Mouse (Mus musculus): ENCODE measurements around the gene Gja5. TPM values are rescaled to one million over a fixed set of nuclear protein-coding genes. Genes with fewer than 3 reads are reported as not detected.

Gene Gja5
- polyA plus RNA-seq (2012; fragmentation: generic; extraction: Trizol) = 14.7 TPM

DNA sequence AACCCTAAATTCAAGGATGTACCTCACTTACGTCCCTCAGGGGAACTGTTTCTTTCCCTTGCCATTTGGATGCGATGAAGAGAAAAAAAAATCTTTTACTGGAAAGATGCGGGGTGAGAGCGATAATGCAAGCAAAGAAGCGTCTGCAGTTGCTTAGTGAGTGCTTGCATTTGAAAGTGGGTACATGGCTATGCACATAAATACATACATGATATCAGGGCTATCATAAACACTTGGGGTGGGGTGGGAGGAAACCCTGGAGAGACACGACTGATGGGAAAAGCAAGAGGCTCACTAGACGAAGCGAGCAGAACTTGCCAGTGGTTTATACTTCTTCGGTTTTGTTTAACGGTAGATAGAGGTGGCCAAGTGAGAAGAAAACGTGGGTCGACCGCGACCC, at the start of gene Gja5:
TSS of gene Gja5 (plus strand) at position 301 of the 400 bp plus-strand sequence.
- H3K79me2 ChIP-seq (ENCODE audit: control insufficient read depth, insufficient read depth) = peaks cover 2% of the 10 kb centered on the region
- TF ChIP-seq POLR2A (IDR thresholded peaks at IDR 0.05; ENCODE audit: insufficient read length, low read depth) (no peak), MYOG (IDR thresholded peaks at IDR 0.05; ENCODE audit: control insufficient read depth in 1 of 3, insufficient read depth in 1 of 3, insufficient read length in 2 of 3, low read depth in 2 of 3) (no peak), MAX (IDR thresholded peaks at IDR 0.05; ENCODE audit: low read depth) (no peak), TCF12 (IDR thresholded peaks at IDR 0.05; ENCODE audit: insufficient read depth, poor library complexity, severe bottlenecking) (no peak), CEBPB (IDR thresholded peaks at IDR 0.05; ENCODE audit: insufficient read depth, poor library complexity, severe bottlenecking) (no peak), E2F4 (IDR thresholded peaks at IDR 0.05; ENCODE audit: insufficient read depth) (no peak), SRF (IDR thresholded peaks at IDR 0.05; ENCODE audit: control insufficient read depth, insufficient read length, low read depth) (no peak), USF1 (IDR thresholded peaks at IDR 0.05; ENCODE audit: low read depth) (no peak)
- H3K27me3 ChIP-seq (ENCODE audit: control insufficient read depth, insufficient read depth, insufficient read length) = peaks cover 7% of the 10 kb centered on the region
- no peaks in the 10 kb centered on the region for H3K36me3 ChIP-seq (ENCODE audit: control insufficient read depth, insufficient read depth)
- H3ac ChIP-seq (ENCODE audit: control insufficient read depth, insufficient read length) = peak within 1 kb of the TSS; percentile 3
- peak within 1 kb of the TSS; percentile 98 for H3K4me2 ChIP-seq (ENCODE audit: low read depth)
- peak within 1 kb of the TSS; percentile 87 for H3K4me3 ChIP-seq

DNA sequence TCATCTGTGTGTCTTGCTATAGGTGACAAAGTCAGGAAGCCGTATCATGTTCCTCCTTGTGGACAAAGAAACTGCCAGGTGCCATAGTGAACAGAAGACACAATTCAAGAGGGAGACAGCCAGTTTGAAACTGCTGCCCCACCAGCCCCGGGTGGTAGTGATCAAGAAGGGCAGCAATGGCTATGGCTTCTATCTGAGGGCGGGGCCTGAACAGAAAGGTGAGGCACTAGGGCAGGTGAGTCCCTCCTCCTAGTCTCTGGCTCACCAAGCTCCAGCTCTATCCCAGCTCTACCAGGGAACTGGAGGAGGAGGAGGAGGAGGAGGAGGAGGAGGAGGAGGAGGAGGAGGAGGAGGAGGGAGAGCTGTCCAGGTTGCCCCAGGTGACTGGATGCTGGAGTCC, 48.7 kb upstream of the Gja5 start:
- Histone ChIP-seq H3ac (ENCODE audit: control insufficient read depth, insufficient read length) (no peak overlapping the region), H3K36me3 (ENCODE audit: control insufficient read depth, insufficient read depth) (no peaks in the 10 kb centered on the region), H3K27me3 (ENCODE audit: control insufficient read depth, insufficient read depth, insufficient read length) (no peaks in the 10 kb centered on the region), H3K79me2 (ENCODE audit: control insufficient read depth, insufficient read depth) (no peaks in the 10 kb centered on the region), H3K4me3 (no peak overlapping the region), H3K4me2 (ENCODE audit: low read depth) (no peak overlapping the region)
- no peak for TF ChIP-seq TCF12 (IDR thresholded peaks at IDR 0.05; ENCODE audit: insufficient read depth, poor library complexity, severe bottlenecking)
- no peak for TF ChIP-seq CEBPB (IDR thresholded peaks at IDR 0.05; ENCODE audit: insufficient read depth, poor library complexity, severe bottlenecking)
- no peak for TF ChIP-seq REST (IDR thresholded peaks at IDR 0.05; ENCODE audit: insufficient read depth, insufficient read length)
- no peak for TF ChIP-seq POLR2AphosphoS2 (IDR thresholded peaks at IDR 0.05; ENCODE audit: insufficient read length, low read depth)
- TF ChIP-seq USF1 (IDR thresholded peaks at IDR 0.05; ENCODE audit: low read depth) = no peak
- TF ChIP-seq E2F4 (IDR thresholded peaks at IDR 0.05; ENCODE audit: insufficient read depth) = no peak

DNA sequence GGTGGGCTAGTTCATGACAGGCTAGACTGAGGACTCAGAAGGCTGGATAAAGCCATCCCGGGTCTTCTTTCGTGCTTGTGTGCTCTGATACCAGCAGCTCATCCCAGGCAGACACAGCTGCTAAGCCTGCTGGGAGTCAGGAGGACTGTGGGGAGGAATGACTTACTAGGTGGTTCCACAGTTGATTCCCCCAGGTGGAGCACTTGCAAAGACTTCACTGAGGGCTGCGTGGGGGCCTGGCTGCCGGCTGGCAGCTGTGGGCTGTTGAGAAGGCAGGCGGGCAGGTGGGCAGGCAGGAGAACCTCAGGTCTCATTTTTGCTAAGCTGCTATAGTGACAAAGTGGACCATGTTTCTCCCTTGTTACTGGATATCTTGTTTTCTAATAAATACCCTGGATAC, 44.0 kb upstream of the Gja5 start:
- no peaks in the 10 kb centered on the region for H3K79me2 ChIP-seq (ENCODE audit: control insufficient read depth, insufficient read depth)
- H3K36me3 ChIP-seq (ENCODE audit: control insufficient read depth, insufficient read depth) = no peaks in the 10 kb centered on the region
- TF ChIP-seq TCF12 (IDR thresholded peaks at IDR 0.05; ENCODE audit: insufficient read depth, poor library complexity, severe bottlenecking) (no peak), MAX (IDR thresholded peaks at IDR 0.05; ENCODE audit: low read depth) (no peak), USF1 (IDR thresholded peaks at IDR 0.05; ENCODE audit: low read depth) (no peak), MYOG (IDR thresholded peaks at IDR 0.05; ENCODE audit: control insufficient read depth in 1 of 3, insufficient read depth in 1 of 3, insufficient read length in 2 of 3, low read depth in 2 of 3) (peak in 1 of 3 experiments; percentile 15), POLR2A (IDR thresholded peaks at IDR 0.05; ENCODE audit: insufficient read length, low read depth) (no peak)
- no peak overlapping the region for H3K4me2 ChIP-seq (ENCODE audit: low read depth)
- no peak overlapping the region for H3ac ChIP-seq (ENCODE audit: control insufficient read depth, insufficient read length)
- no peaks in the 10 kb centered on the region for H3K27me3 ChIP-seq (ENCODE audit: control insufficient read depth, insufficient read depth, insufficient read length)
- H3K4me3 ChIP-seq = no peak overlapping the region

DNA sequence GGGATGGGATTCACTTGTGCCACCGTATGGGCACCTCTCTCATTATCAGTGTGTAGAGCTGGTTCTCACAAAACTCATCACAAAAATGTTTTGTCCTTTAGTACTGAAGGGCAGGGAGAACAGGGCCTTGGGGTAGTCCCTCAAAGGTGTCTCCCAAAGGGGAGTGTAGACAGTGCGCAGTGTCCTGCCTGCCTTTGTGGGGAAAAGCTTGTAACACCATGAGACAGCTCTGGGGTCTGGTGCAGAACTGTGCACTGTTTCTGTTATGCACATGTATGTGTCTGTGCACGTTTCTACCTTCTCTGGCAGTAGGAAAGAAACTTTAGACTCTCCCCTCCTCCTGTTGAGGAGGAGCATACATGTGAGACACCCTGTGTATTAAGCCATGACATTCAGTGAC, 36.6 kb upstream of the Gja5 start:
- peaks cover 12% of the 10 kb centered on the region for H3K36me3 ChIP-seq (ENCODE audit: control insufficient read depth, insufficient read depth)
- no peak overlapping the region for H3K4me3 ChIP-seq
- no peak overlapping the region for H3K4me2 ChIP-seq (ENCODE audit: low read depth)
- no peaks in the 10 kb centered on the region for H3K79me2 ChIP-seq (ENCODE audit: control insufficient read depth, insufficient read depth)
- no peaks in the 10 kb centered on the region for H3K27me3 ChIP-seq (ENCODE audit: control insufficient read depth, insufficient read depth, insufficient read length)
- no peak overlapping the region for H3ac ChIP-seq (ENCODE audit: control insufficient read depth, insufficient read length)
- no peak for TF ChIP-seq REST (IDR thresholded peaks at IDR 0.05; ENCODE audit: insufficient read depth, insufficient read length)

DNA sequence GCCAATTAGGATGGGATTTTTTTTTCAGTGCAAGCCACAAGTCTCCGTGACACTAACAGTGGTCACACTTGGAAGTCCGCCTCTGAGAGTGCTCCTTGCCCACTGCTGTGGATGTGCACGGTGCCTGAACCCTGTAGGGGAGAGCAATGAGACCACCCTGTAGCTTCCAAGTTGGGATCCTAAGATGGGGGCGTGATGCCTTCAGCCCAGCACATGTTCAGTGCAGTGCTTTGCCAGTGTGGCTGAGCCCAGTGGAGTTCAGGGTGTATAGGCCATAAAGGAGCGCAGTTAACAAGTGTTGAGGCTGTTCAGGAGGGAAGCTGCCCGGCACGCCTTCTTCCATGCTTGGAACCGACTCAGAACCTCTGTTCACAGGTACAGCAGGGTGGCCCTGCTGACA, 35.9 kb upstream of the Gja5 start:
- Histone ChIP-seq H3K4me3 (no peak overlapping the region), H3ac (ENCODE audit: control insufficient read depth, insufficient read length) (no peak overlapping the region), H3K4me2 (ENCODE audit: low read depth) (no peak overlapping the region), H3K36me3 (ENCODE audit: control insufficient read depth, insufficient read depth) (peaks cover 18% of the 10 kb centered on the region), H3K27me3 (ENCODE audit: control insufficient read depth, insufficient read depth, insufficient read length) (no peaks in the 10 kb centered on the region), H3K79me2 (ENCODE audit: control insufficient read depth, insufficient read depth) (no peaks in the 10 kb centered on the region)
- no peak for TF ChIP-seq REST (IDR thresholded peaks at IDR 0.05; ENCODE audit: insufficient read depth, insufficient read length)
- no peak for TF ChIP-seq MYOD1 (IDR thresholded peaks at IDR 0.05; ENCODE audit: control insufficient read depth in 1 of 3, insufficient read length in 2 of 3, low read depth in 2 of 3)
- TF ChIP-seq E2F4 (IDR thresholded peaks at IDR 0.05; ENCODE audit: insufficient read depth) = no peak
- no peak for TF ChIP-seq SRF (IDR thresholded peaks at IDR 0.05; ENCODE audit: control insufficient read depth, insufficient read length, low read depth)
- no peak for TF ChIP-seq MYOG (IDR thresholded peaks at IDR 0.05; ENCODE audit: control insufficient read depth in 1 of 3, insufficient read depth in 1 of 3, insufficient read length in 2 of 3, low read depth in 2 of 3)
- TF ChIP-seq CEBPB (IDR thresholded peaks at IDR 0.05; ENCODE audit: insufficient read depth, poor library complexity, severe bottlenecking) = no peak
- no peak for TF ChIP-seq TCF3 (IDR thresholded peaks at IDR 0.05; ENCODE audit: insufficient read length, low read depth)
- no peak for TF ChIP-seq TCF12 (IDR thresholded peaks at IDR 0.05; ENCODE audit: insufficient read depth, poor library complexity, severe bottlenecking)
- no peak for TF ChIP-seq POLR2AphosphoS2 (IDR thresholded peaks at IDR 0.05; ENCODE audit: insufficient read length, low read depth)
- TF ChIP-seq MAX (IDR thresholded peaks at IDR 0.05; ENCODE audit: low read depth) = no peak
- TF ChIP-seq POLR2A (IDR thresholded peaks at IDR 0.05; ENCODE audit: insufficient read length, low read depth) = no peak
- no peak for TF ChIP-seq USF1 (IDR thresholded peaks at IDR 0.05; ENCODE audit: low read depth)

Data from myocyte (in vitro differentiated cells).